Mouse (Mus musculus): ENCODE data around the gene Gsk3a. TPM values are rescaled to one million over a fixed set of nuclear protein-coding genes. Genes with fewer than 3 reads are reported as not detected.
A peak's percentile ranks its signal among the peaks of the same experiment; 100 is the strongest.

The Gsk3a gene
- polyA plus RNA-seq (2016; fragmentation: Nextera tagmentation; extraction: Ambion mirVana): 8.2 and 11.9 TPM in 2 replicates

DNA sequence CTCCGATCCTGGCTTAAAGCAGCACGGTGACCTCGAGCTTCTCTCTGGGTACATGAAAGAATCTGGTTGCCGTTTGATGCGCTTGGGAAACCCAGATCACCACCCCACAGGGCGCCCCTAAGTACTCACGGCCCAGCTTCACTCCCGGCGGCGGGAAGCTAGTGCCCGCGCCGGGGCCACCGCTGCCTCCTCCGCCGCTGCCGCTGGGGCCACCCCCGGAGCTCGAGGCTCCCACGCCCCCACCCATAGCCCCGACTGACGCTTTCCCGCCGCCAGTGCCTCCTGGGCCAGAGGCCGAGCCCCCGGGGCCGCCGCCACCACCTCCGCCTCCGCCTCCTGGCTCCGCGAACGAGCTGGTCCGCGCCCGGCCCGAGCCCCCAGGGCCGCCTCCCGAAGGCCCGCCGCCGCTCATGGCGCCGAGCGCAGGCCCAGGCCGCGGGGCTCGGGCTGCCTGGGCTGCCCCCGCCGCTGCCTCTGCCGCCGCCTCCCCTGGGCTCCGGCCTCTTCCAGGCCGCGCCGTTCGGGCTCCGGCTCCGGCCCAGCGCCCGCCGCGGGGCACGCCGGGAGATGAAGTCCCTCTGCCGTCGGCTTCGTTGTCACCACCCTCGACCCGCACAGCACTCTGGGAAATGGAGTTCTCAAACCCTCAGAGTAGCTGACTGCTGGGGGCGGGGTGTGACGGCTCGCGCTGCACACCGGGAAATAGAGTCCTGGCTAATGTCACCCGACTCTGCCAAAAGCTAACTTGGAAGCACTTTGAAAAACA is at the start of gene Gsk3a:
TSS of gene Gsk3a (minus strand) at position 603 of the 766 bp plus-strand sequence.
- H3K9me3 ChIP-seq: no peaks in the 10 kb centered on the region
- no peaks in the 10 kb centered on the region for H3K27me3 ChIP-seq (ENCODE audit: insufficient read depth, poor library complexity, severe bottlenecking)
- H3K27ac ChIP-seq: peak within 1 kb of the TSS; percentile 96
- H3K4me1 ChIP-seq: peaks cover 32% of the 10 kb centered on the region
- under 1% methylated on average over 70 of the region's 76 CpGs for WGBS
- peaks cover 42% of the 10 kb centered on the region for H3K36me3 ChIP-seq
- DNase-seq (ENCODE audit: low spot score): peak; percentile 99
- H3K4me3 ChIP-seq: peak within 1 kb of the TSS; percentile 97

DNA sequence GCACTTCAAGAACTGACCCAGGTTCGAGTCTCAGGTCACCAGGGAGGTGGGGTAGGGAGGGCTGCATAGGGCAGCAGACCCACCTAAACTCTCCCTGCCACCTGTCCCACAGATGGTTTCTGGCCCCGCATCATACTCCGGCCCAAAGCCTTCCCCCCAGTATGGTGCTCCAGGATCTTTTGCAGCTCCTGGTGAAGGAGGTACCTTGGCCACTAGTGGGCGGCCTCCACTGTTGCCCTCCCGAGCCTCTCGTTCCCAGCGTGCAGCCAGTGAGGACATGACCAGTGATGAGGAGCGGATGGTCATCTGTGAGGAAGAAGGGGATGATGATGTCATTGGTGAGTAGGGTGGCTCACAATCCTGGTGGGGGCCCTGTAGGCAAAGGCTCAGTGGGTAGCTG is 49.3 kb upstream of the Gsk3a start:
- no peak overlapping the region for H3K27ac ChIP-seq
- peaks cover 75% of the 10 kb centered on the region for H3K36me3 ChIP-seq
- DNase-seq (ENCODE audit: low spot score): no peak
- H3K4me3 ChIP-seq: no peak overlapping the region
- H3K27me3 ChIP-seq (ENCODE audit: insufficient read depth, poor library complexity, severe bottlenecking): no peaks in the 10 kb centered on the region
- 79% methylated on average over 8 of the region's 8 CpGs for WGBS
- H3K9me3 ChIP-seq: no peaks in the 10 kb centered on the region; the same call in 1 of the 2 replicates
- peaks cover 27% of the 10 kb centered on the region for H3K4me1 ChIP-seq

DNA sequence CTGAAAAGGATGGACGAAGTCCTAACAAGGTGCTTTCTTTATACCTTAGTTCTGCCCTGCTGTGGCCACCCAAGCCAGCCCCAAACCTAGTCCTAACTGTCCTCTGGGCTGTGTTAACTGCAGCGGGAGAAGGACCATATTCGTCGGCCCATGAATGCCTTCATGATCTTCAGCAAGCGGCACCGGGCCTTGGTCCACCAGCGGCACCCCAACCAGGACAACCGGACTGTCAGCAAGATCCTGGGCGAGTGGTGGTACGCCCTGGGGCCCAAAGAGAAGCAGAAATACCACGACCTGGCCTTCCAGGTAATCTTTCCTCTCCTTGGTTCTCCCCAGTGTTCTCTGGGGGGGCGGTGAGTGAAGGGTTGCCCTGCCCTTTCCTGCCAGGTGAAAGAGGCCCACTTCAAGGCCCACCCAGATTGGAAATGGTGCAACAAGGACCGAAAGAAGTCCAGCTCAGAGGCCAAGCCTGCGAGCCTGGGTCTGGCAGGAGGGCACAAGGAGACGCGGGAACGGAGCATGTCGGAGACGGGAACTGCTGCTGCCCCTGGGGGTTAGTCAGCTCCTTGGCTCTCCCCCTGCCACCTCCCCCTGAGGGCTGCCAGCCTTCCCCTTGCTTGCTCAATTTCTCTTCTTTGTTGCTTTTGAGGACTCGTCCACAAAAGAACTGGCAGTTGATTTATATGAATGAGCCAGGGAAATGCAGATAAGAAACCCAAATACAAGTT is 48.0 kb upstream of the Gsk3a start:
- no peaks in the 10 kb centered on the region for H3K27me3 ChIP-seq (ENCODE audit: insufficient read depth, poor library complexity, severe bottlenecking)
- no peak for DNase-seq (ENCODE audit: low spot score)
- no peak overlapping the region for H3K27ac ChIP-seq
- WGBS: 88% methylated on average over 20 of the region's 20 CpGs
- peaks cover 39% of the 10 kb centered on the region for H3K4me1 ChIP-seq
- H3K36me3 ChIP-seq: peaks cover 62% of the 10 kb centered on the region
- H3K4me3 ChIP-seq: no peak overlapping the region
- H3K9me3 ChIP-seq: no peaks in the 10 kb centered on the region; the same call in 1 of the 2 replicates

DNA sequence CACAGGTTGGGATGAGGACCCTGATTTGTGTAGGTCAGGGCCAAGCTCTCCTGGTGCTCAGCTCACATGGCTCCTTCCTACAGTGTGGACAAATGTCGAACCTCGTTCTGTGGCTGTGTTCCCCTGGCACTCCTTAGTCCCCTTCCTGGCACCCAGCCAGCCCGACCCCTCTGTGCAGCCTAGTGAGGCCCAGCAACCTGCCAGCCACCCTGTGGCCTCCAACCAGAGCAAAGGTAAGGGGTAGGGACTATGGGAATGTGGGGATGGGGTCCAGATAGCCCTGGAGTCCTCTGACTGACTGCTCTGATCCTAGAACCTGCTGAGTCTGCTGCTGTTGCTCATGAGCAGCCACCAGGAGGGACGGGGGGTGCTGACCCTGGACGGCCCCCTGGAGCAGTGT is 47.1 kb upstream of the Gsk3a start:
- Histone ChIP-seq H3K4me3 (no peak overlapping the region), H3K27ac (0 out of 2 replicates have a peak overlapping the region, but pooled peaks have one; percentile 25), H3K9me3 (no peaks in the 10 kb centered on the region; the same call in 1 of the 2 replicates), H3K4me1 (peaks cover 46% of the 10 kb centered on the region), H3K27me3 (ENCODE audit: insufficient read depth, poor library complexity, severe bottlenecking) (no peaks in the 10 kb centered on the region), H3K36me3 (peaks cover 53% of the 10 kb centered on the region)
- DNase-seq (ENCODE audit: low spot score): no peak
- WGBS: 74% methylated on average over 5 of the region's 5 CpGs

DNA sequence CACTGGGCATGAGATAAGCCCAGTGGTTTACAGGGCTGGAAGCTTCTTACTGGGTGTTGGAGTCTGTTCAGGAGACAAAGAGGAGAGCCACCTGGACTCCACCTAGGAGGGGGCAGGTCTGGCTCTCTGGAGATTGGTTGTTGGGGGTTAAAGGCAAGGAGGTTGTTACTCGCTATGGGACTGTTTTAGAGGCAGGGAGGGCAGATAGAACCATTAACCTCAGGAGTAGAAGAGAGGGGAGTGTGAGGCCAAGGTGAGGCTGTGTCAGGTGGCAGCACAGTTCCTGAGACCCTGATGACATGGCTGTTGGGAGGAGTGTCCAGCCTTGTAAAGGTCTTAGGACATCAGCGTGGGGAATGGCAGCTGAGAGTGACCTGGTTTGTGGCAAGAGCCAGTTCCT is 46.5 kb upstream of the Gsk3a start:
- peak overlapping the region; percentile 98; the same call in 1 of the 2 replicates for H3K27ac ChIP-seq
- WGBS: 69% methylated on average over 2 of the region's 2 CpGs
- H3K36me3 ChIP-seq: peaks cover 47% of the 10 kb centered on the region

DNA sequence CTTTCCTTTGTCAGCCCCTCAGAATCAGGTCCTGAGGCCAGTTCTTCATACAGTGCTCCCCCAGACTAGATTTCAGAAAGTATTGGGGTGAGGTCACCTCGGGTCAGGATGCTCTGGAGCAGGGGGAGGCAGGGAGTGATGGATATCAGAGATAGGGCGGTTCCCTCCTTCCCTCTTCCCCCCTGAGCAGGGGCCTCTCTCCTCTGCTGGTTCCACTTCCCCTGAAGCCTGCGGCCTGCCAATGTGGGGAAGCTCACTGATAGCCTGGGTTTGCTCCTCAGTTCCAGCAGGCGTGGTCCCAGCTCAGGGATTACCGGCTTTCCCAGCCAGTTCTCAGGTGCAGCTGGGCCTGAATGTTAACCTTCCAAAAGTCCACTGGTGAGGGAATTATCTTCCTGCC is 46.0 kb upstream of the Gsk3a start:
- peaks cover 41% of the 10 kb centered on the region for H3K36me3 ChIP-seq
- H3K4me1 ChIP-seq: peaks cover 52% of the 10 kb centered on the region
- peak overlapping the region; percentile 98 for H3K27ac ChIP-seq
- H3K27me3 ChIP-seq (ENCODE audit: insufficient read depth, poor library complexity, severe bottlenecking): no peaks in the 10 kb centered on the region
- H3K4me3 ChIP-seq: peak overlapping the region; percentile 89
- DNase-seq (ENCODE audit: low spot score): no peak
- WGBS: 20% methylated on average over 5 of the region's 5 CpGs
- H3K9me3 ChIP-seq: no peaks in the 10 kb centered on the region

More for the DNA sequence above, 46.5 kb upstream of the Gsk3a start:
- no peaks in the 10 kb centered on the region for H3K27me3 ChIP-seq (ENCODE audit: insufficient read depth, poor library complexity, severe bottlenecking)
- peak overlapping the region; percentile 89 for H3K4me3 ChIP-seq
- DNase-seq (ENCODE audit: low spot score): no peak
- no peaks in the 10 kb centered on the region for H3K9me3 ChIP-seq
- H3K4me1 ChIP-seq: peaks cover 52% of the 10 kb centered on the region

DNA sequence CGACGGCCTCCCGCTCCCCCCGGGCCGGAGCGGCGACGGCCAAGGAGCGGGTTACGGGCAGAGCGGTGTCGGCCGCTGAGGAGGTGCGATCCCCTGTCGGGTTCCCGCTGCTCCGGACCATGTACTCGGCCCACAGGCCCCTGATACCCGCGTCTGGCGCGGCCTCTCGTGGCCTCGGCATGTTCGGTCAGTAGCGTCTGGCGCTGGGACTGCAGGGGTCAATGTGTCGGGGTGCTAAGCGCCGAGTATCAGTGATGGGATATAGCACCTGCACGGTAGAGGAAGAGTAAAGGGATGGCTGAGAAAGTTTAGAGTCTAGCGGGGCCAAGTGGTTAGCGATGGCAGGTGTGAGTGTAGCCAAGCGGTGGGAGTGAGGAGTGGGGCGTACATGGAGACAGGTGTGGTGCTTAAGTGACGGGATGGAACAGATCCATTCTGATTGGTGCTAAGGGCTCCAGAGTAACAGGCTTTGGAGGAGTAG is 45.1 kb upstream of the Gsk3a start:
- WGBS: under 1% methylated on average over 34 of the region's 36 CpGs
- H3K36me3 ChIP-seq: peaks cover 33% of the 10 kb centered on the region
- DNase-seq (ENCODE audit: low spot score): peak; percentile 90
- H3K27ac ChIP-seq: peak overlapping the region; percentile 98
- H3K4me3 ChIP-seq: peak overlapping the region; percentile 89
- peaks cover 55% of the 10 kb centered on the region for H3K4me1 ChIP-seq
- H3K27me3 ChIP-seq (ENCODE audit: insufficient read depth, poor library complexity, severe bottlenecking): no peaks in the 10 kb centered on the region
- H3K9me3 ChIP-seq: no peaks in the 10 kb centered on the region

DNA sequence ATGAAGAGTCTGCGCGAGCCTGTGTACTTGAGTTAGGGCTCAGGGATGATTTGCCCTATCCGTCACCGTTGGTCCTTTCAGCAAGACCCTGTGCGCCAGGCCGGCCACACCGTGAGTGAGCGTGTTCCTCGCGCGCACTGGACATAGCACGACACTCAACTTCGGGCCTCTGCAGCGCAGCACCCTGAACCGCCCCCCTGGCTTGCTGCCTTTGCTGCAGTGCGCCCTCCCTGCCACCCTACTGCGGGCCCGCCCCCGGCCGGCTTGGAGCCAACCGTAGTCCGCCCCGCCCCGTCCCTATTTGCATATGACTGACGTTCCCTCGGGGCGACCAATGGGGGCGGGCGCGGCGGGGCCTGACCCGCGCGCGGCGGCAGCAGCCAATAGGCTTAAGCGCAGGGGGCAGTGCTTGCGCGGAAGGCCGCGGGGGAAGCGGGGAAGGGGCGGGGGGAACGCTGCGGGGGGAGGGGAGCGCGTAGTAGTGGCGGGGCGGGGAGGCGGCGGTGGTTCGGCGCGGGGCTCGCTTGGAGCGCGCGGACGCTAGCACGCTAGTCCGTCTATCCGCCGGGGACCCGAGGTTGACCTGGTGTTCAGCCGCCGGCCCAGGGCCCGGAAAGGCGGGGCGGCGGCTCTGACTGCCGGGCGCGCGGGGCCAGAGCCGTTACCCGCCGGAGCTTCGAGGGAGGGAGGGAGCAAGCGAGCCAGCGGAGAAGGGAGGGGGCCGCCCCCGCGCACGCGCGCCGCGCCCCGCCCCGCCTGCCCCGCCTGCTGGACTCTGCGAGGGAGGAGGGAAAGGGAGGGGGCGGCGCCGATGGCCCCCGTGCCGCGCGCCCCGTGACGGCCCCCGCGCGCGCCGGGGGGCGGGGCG is 44.3 kb upstream of the Gsk3a start:
- 2% methylated on average over 77 of the region's 108 CpGs for WGBS
- DNase-seq (ENCODE audit: low spot score): peak; percentile 99
- H3K36me3 ChIP-seq: peaks cover 25% of the 10 kb centered on the region
- H3K27ac ChIP-seq: peak overlapping the region; percentile 98
- no peaks in the 10 kb centered on the region for H3K9me3 ChIP-seq
- H3K27me3 ChIP-seq (ENCODE audit: insufficient read depth, poor library complexity, severe bottlenecking): no peaks in the 10 kb centered on the region
- peaks cover 63% of the 10 kb centered on the region for H3K4me1 ChIP-seq
- peak overlapping the region; percentile 89 for H3K4me3 ChIP-seq

DNA sequence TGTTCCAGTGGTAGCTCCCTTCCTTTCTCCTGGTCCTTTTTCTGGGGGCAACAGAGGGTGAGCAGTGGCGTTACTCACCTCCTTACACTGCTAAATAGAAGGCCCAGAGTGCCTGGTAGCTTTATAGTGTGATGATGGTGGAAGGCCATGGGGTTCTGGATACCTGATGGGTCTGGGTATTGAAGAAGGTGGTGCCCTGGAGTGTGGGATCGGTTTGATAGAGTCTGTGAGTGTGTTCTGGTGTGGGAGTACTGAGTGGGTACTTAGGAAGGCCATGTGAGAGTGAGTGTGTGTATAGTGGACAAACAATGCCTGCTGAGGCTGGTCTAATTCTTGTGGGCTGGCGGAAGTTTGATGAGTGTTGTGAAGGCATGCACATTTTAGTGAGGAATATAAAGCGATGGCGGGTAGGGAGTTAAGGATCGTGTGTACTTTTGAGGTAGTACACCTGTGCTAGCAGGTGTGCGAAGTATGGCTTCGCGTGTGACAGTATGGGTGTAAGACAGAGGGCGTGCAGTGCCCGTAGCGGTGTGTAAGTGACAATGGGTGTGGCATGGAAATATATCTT is 43.6 kb upstream of the Gsk3a start:
- Histone ChIP-seq H3K9me3 (no peaks in the 10 kb centered on the region), H3K27me3 (ENCODE audit: insufficient read depth, poor library complexity, severe bottlenecking) (no peaks in the 10 kb centered on the region), H3K4me1 (peaks cover 69% of the 10 kb centered on the region), H3K27ac (peak overlapping the region; percentile 98), H3K36me3 (peaks cover 18% of the 10 kb centered on the region), H3K4me3 (peak overlapping the region; percentile 89)
- 24% methylated on average over 12 of the region's 12 CpGs for WGBS
- no peak for DNase-seq (ENCODE audit: low spot score)

DNA sequence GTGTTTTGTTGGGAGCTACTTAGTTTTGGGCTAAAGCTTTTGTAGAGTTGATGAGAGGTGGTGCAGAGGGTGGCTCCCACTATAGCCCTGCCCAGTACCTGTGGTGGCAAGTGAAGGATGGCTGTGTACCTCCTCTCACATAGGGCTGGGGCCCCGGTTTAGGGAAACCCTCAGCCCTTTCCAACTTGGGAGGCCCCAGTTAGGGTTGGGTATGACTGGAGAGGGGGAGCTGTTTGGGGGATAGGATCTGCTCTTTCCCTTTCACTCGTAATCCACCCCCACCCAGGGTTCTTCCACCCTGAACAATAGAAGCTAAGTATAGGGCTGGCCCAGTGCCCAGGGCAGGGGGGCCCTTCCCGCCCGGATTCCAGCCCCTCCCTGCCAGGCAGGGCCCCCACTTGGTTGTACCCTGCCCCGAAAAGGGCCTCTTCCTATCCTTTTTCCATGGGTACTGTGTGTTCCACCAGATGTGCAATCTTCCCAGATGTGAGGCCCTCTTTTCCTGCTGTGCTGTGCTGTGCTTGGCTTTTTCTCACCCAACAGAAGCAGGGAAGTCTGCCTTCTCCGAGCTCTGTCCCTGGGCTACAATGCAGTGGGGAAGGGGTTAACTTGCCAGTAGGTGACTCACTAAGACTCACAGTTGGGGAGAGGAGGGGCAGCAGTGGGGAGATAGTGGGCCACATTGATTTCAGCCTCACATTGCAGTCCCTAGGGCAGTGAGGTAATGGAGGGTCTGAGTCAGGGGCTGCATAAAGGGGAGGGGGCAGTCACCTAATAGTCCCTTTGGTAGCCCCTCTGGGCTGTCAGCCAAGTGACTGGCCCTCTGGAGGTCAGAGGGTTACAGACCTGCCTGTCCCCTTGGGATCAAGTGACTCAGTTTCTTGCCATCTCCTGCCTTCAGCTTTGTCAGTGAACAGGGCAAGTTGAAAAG is 42.5 kb upstream of the Gsk3a start:
- no peaks in the 10 kb centered on the region for H3K27me3 ChIP-seq (ENCODE audit: insufficient read depth, poor library complexity, severe bottlenecking)
- peak; percentile 93 for DNase-seq (ENCODE audit: low spot score)
- H3K9me3 ChIP-seq: no peaks in the 10 kb centered on the region
- H3K4me3 ChIP-seq: peak overlapping the region; percentile 89
- peaks cover 6% of the 10 kb centered on the region for H3K36me3 ChIP-seq
- WGBS: 2% methylated on average over 6 of the region's 6 CpGs
- peak overlapping the region; percentile 98 for H3K27ac ChIP-seq
- H3K4me1 ChIP-seq: peaks cover 79% of the 10 kb centered on the region

DNA sequence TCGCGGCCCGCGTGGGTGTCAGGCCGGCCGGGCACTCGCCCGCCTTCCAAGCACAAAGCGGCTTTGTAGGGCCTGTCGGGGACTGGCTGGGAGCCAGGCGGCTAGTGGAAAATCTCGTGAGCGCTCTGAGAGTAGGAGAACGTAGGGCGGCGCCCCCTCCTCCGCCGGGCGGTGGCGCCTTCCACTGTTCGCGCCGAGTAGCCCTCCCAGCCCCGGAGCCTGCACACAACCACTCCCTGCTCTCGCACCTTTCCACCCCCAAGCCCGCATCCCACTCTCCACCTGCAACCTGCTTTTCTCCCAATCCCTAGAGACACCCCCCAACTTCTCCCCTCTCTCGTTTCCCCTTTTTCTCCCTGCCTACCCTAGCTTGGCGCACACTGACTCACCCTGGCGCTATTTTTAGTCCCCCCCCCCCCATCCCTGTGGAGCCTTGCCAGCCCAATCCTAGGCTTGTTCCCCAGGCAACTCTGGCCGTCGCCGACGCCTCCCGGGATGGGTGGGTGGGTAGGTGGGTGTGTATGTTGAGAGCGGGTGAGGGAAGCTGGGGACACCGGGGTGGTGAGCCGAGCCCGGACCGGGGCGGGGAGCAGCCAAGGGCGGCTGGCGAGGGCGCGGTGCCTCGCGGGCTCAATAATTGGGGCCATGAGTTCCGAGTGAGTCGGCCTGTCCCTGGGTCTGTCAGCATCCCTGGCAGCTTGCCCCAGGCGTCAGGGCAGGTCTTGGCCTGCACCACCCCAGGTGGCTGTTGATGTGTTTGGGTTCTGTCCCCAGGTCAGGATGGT is 41.6 kb upstream of the Gsk3a start:
- WGBS: under 1% methylated on average over 47 of the region's 49 CpGs
- peak overlapping the region; percentile 98 for H3K27ac ChIP-seq
- peaks cover 78% of the 10 kb centered on the region for H3K4me1 ChIP-seq
- peak; percentile 92 for DNase-seq (ENCODE audit: low spot score)
- peak overlapping the region; percentile 89 for H3K4me3 ChIP-seq
- H3K9me3 ChIP-seq: no peaks in the 10 kb centered on the region
- no peaks in the 10 kb centered on the region for H3K36me3 ChIP-seq
- no peaks in the 10 kb centered on the region for H3K27me3 ChIP-seq (ENCODE audit: insufficient read depth, poor library complexity, severe bottlenecking)

Data from heart, embryonic 10.5 days (tissue).